Mouse (Mus musculus) ES-E14 (cell line): ENCODE results near the gene Twnk. TPM values are rescaled to one million over a fixed set of nuclear protein-coding genes. Genes with fewer than 3 reads are reported as not detected.

Experiments used
- DNase-seq: peaks from one replicate; pipeline ENCODE4 v3.0.0-alpha.2; 2013; ENCODE audit warnings: low read depth, low spot score
- H3K27ac ChIP-seq: 2 replicates; pipeline ENCODE4 v1.5.1; 2012; ENCODE audit warnings: low read depth, mild to moderate bottlenecking, low read length, moderate library complexity, mixed read lengths; ENCODE audit not compliant: poor library complexity, insufficient read depth, severe bottlenecking
- H3K36me3 ChIP-seq: 2 replicates; pipeline ENCODE4 v1.6.1; 2012; ENCODE audit warnings: mild to moderate bottlenecking, low read length, moderate library complexity, mixed read lengths; ENCODE audit not compliant: control insufficient read depth, poor library complexity, insufficient read depth, severe bottlenecking
- H3K4me1 ChIP-seq, 2 experiments: fragments of 150-350 bp in 1 of 2; sonication (generic) in 1 of 2; 2 replicates each; pipeline ENCODE4 v1.6.1; 2012; ENCODE audit warnings: low read length in 2 of 2, mild to moderate bottlenecking in 1 of 2, mixed read lengths in 1 of 2; ENCODE audit not compliant: control insufficient read depth in 2 of 2, insufficient read depth in 2 of 2, poor library complexity in 1 of 2
- H3K4me3 ChIP-seq, 2 experiments: fragments of 150-350 bp in 1 of 2; sonication (generic) in 1 of 2; 2 replicates each; pipeline ENCODE4 v1.5.1; 2012; ENCODE audit warnings: low read length in 2 of 2, low read depth in 1 of 2, mild to moderate bottlenecking in 1 of 2, mixed read lengths in 1 of 2; ENCODE audit not compliant: insufficient read depth in 1 of 2, poor library complexity in 1 of 2, severe bottlenecking in 1 of 2
- H3K9ac ChIP-seq: 2 replicates; pipeline ENCODE4 v1.6.1; 2012; ENCODE audit warnings: low read depth, mild to moderate bottlenecking, low read length, mixed read lengths; ENCODE audit not compliant: poor library complexity, insufficient read depth, severe bottlenecking
- H3K9me3 ChIP-seq: fragments of 150-350 bp; sonication (generic); 2 replicates; pipeline ENCODE4 v1.6.1; 2012; ENCODE audit warnings: low read depth, mild to moderate bottlenecking, low read length; ENCODE audit not compliant: control insufficient read depth, insufficient read depth
- CHD2 ChIP-seq: IDR thresholded peaks from 2 replicates; pipeline ENCODE4 v1.6.1; 2014; ENCODE audit warnings: mild to moderate bottlenecking, low read depth, low read length, inconsistent platforms
- HCFC1 ChIP-seq: IDR thresholded peaks from 2 replicates; pipeline ENCODE4 v1.6.1; 2012; ENCODE audit warnings: low read length, inconsistent platforms, borderline replicate concordance; ENCODE audit not compliant: insufficient read depth
- MAFK ChIP-seq: IDR thresholded peaks from 2 replicates; pipeline ENCODE4 v1.6.1; 2014; ENCODE audit warnings: mild to moderate bottlenecking, low read depth, low read length, inconsistent platforms; ENCODE audit not compliant: insufficient read depth
- ZC3H11A ChIP-seq: IDR thresholded peaks from 2 replicates; pipeline ENCODE4 v1.6.1; 2012; ENCODE audit warnings: low read depth, mild to moderate bottlenecking, inconsistent platforms, low read length, borderline replicate concordance
- ZNF384 ChIP-seq: IDR thresholded peaks from 2 replicates; pipeline ENCODE4 v1.6.1; 2012; ENCODE audit warnings: low read depth, low read length, inconsistent platforms
- in situ Hi-C, 2 experiments: fragments of 600-800 bp; cut with MboI; formaldehyde crosslinking; loops; one replicate each; pipeline ENCODE4 v1.15.1; 2025; ENCODE audit warnings: low sequenced_read_pairs in 2 of 2, inconsistent platforms in 1 of 2; ENCODE audit not compliant: unreplicated experiment in 2 of 2
- total RNA-seq: library from RNA; depleted of rRNA; stranded (reverse); fragments of 300-350 nt; gene quantifications from 2 replicates; pipeline ENCODE4 v1.2.3, GENCODE M21; 2012

The Twnk gene
- total RNA-seq, 1 experiment: 28.5 TPM

DNA sequence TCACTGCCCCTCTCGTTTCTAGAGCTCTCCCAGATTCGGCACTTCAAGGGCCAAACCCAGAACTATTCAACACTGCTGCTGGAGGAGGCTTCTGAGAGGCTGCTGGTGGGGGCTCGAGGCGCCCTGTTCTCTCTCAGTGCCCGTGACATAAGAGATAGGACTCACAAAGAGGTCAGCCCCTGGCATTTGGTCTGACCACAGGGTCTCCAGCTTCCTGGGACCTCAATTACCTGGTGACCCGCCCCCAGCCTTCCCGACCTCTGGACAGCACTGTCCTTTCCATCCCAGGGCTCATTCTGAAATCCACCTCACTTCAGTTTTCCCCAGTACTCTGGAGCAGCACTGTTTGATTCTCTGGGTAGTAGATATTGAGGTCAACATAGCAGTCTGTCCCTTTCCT, 12.8 kb upstream of the Twnk start:
- no peak overlapping the region for H3K4me3 ChIP-seq
- peaks cover 3% of the 10 kb centered on the region; the same call in 1 of the 2 replicates for H3K36me3 ChIP-seq
- H3K9ac ChIP-seq: no peak overlapping the region
- H3K4me1 ChIP-seq: peaks cover 6 to 36% of the 10 kb centered on the region in 2 experiments
- TF ChIP-seq ZC3H11A (no peak), CHD2 (no peak), MAFK (no peak), HCFC1 (no peak), ZNF384 (no peak)
- H3K9me3 ChIP-seq: no peaks in the 10 kb centered on the region
- no peak overlapping the region for H3K27ac ChIP-seq
- DNase-seq: no peak
- in situ Hi-C loops: no loop called here

DNA sequence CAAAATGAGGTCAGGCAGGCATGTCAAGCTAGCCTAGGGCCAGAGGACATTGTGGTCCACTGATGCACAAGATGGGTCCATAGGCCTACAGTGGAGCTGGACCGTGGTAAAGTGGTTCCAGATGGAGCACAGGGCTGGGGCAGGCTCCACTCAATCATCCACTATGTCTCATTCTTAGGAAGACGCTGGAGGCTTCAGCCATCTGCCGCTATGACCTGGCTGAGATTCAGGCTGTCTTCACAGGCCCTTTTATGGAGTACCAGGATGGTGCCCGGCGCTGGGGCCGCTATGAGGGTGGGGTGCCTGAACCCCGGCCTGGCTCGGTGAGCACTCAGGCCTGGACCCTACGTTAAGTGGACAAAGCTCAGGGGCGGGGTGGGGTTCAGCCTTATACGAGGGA, 7.7 kb upstream of the Twnk start:
- TF ChIP-seq CHD2 (no peak), HCFC1 (no peak), ZC3H11A (no peak)
- Histone ChIP-seq H3K4me3 (no peak overlapping the region), H3K27ac (no peak overlapping the region), H3K4me1 (peaks cover 0 to 6% of the 10 kb centered on the region in 2 experiments; a peak in 1 of 4 replicates), H3K36me3 (peaks cover 3% of the 10 kb centered on the region; the same call in 1 of the 2 replicates), H3K9ac (no peak overlapping the region), H3K9me3 (no peaks in the 10 kb centered on the region)
- in situ Hi-C loops: no loop called here
- no peak for DNase-seq

DNA sequence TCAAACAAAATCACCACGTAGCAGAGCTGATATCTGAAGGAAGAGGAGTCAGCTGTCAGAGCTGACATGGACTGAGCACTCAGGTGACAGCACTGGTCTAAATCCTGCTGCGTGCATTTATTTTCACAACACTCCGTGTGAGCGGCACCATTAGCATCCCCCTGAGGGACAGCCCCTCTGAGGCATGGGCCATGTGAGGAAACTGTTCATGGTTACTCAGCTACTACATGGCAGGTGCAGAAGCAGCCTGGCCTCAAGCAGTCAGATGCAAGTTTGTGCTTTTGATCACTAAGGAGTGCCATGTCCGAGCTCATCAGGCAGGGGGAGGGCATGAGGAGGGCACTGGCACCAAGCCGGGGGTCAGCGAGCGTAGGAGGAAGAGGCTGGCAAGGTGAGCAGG, 5.8 kb upstream of the Twnk start:
- no peak for DNase-seq
- no peak for TF ChIP-seq CHD2
- TF ChIP-seq ZC3H11A: no peak
- TF ChIP-seq ZNF384: no peak
- TF ChIP-seq MAFK: no peak
- TF ChIP-seq HCFC1: no peak
- Histone ChIP-seq H3K9ac (no peak overlapping the region), H3K4me3 (no peak overlapping the region), H3K36me3 (peaks cover 12% of the 10 kb centered on the region; the same call in 1 of the 2 replicates), H3K9me3 (no peaks in the 10 kb centered on the region), H3K27ac (no peak overlapping the region), H3K4me1 (peaks cover 0 to 6% of the 10 kb centered on the region in 2 experiments; a peak in 1 of 4 replicates)
- in situ Hi-C loops: no loop called here

DNA sequence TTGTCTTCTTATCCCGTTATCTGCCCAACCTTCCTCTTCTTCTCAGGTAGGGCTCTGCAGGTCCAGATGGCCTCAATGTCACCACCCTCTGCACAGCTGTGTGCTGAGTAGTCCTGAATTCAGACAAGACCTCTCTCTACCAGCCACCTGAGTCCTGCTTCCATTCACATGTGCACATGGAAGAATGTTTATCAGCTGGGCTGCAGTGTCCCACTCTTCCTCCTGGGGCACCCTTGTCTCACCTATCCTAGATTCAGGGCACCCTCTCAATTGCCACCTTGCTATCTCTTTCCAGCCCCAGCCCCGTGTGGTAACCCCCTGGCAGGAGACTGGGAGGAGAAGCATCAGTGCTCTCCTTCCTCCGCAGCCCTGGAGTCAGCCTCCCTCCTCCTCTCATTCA, 3.2 kb upstream of the Twnk start:
- Histone ChIP-seq H3K9ac (no peak overlapping the region), H3K36me3 (peaks cover 15% of the 10 kb centered on the region), H3K27ac (no peak overlapping the region), H3K9me3 (no peaks in the 10 kb centered on the region), H3K4me3 (no peak overlapping the region), H3K4me1 (peaks cover 5% of the 10 kb centered on the region in 2 experiments; a peak in 2 of 4 replicates)
- DNase-seq: no peak
- in situ Hi-C loops: no loop called here
- TF ChIP-seq HCFC1: no peak
- no peak for TF ChIP-seq CHD2
- TF ChIP-seq ZC3H11A: no peak
- no peak for TF ChIP-seq MAFK
- TF ChIP-seq ZNF384: no peak

DNA sequence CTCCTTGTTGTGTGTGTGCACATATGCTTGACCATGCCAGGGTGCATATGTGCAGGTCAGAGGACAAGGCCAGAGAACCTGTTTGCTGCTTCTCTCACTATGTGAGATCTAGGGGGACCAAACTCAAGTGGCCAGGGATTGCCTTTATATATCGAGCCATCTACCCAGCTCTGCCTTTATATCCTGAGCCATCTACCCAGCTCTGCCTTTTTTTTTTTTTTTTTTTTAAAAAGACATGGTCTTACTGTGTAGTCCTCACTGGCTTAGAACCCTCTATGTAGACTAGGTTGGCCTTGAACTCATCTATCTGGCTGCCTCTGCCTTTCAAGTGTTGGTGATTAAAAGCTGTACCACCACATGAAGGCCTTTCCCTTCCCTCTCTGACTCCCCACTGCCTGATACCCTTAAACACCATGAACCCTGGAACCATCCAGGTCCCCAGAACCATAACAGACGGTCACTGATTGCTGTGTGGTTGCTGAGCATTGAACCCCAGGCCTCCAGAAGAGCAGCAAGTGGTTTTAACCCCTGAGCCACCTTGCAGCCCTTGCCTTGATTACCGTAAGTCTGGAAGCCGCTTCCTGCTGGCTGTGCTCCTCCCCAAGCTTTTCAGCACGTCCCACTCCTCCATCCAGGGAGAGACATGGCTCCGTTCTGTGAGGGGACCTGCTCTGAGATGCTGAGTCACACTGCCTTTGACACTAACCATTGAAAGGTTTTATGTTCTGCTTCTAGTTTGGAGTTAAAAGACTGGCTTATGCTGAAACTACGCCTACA, 1.5 kb upstream of the Twnk start:
- peak overlapping the region; percentile 18; the same call in 1 of the 2 replicates for H3K9ac ChIP-seq
- peaks cover 25% of the 10 kb centered on the region for H3K36me3 ChIP-seq
- no peaks in the 10 kb centered on the region for H3K9me3 ChIP-seq
- H3K4me3 ChIP-seq: no peak overlapping the region
- no peak for DNase-seq
- in situ Hi-C loops: no loop called here
- H3K4me1 ChIP-seq: peaks cover 5 to 13% of the 10 kb centered on the region in 2 experiments; a peak in 2 of 4 replicates
- no peak for TF ChIP-seq ZC3H11A
- peak; percentile 67 for TF ChIP-seq ZNF384
- TF ChIP-seq MAFK: no peak
- TF ChIP-seq HCFC1: no peak
- no peak overlapping the region for H3K27ac ChIP-seq
